In the genomic region with DNA sequence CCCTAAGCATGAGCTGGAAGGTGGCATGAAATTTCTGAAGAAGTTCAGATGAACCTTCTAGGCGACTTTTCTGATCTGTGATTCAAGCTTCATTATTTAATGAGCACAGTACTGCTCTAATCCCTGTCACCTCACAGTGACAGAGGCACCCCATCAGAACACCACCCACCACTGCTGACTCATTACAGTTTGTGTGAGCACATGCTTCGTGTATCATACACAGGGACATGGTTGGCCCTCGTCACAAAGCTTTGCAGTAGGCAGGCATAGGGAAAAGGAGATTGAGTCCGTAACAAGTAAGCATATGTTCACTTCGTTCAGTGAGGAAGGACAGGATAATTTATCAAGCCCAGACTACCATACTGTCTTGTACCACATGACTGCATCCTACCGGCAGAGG, we compare ENCODE assay signal across 27 mouse cellular contexts.
DNase-seq lines count a peak whose midpoint lies in the region.
"Had no signal": no experiment of that assay in that cellular context is flagged by ENCODE, and none has a peak within 500 bp of the region (broad histone marks: within the 10 kb centered on the region; RNA-seq: fewer than 3 reads in every experiment).

No protein-coding gene starts in this region.

- no peaks in the 10 kb centered on the region for H3K36me3 ChIP-seq in heart, embryonic 10.5 days
- no peaks in the 10 kb centered on the region for H3K36me3 ChIP-seq in midbrain, embryonic 10.5 days
- H3K36me3 ChIP-seq: embryonic facial prominence, embryonic 12.5 days; embryonic facial prominence, embryonic 15.5 days; G1E; heart, embryonic 12.5 days; heart, embryonic 15.5 days; hindbrain, embryonic 10.5 days had no signal

- no peaks in the 10 kb centered on the region for H3K27me3 ChIP-seq in heart, embryonic 10.5 days (ENCODE audit: insufficient read depth, poor library complexity, severe bottlenecking)
- H3K27me3 ChIP-seq in midbrain, embryonic 10.5 days (ENCODE audit: low read depth, poor library complexity, severe bottlenecking) = no peaks in the 10 kb centered on the region
- H3K27me3 ChIP-seq: embryonic facial prominence, embryonic 12.5 days; embryonic facial prominence, embryonic 15.5 days; heart, embryonic 12.5 days; heart, embryonic 15.5 days; Patski had no signal

- peak; percentile 34 for DNase-seq in heart, adult 11 months
- no peak for DNase-seq in heart, embryonic 10.5 days (ENCODE audit: low spot score)
- DNase-seq in layer of hippocampus, adult 11-12 months (ENCODE audit: low spot score) = peak; percentile 17
- DNase-seq in layer of hippocampus, adult 9-10 months (ENCODE audit: low spot score) = no peak
- peak; percentile 41 for DNase-seq in layer of hippocampus, adult 9-11 months
- DNase-seq in layer of hippocampus, postnatal 10 days (ENCODE audit: low spot score in 2 of 2) = no peak
- DNase-seq in brain, adult 2 months (ENCODE audit: low read depth, low spot score) = peak; percentile 80
- no peak for DNase-seq in midbrain, embryonic 10.5 days (ENCODE audit: low spot score)
- DNase-seq: adrenal gland, postnatal 10 days; adrenal gland, postnatal 36 days; B cell, adult 2 months; cerebellum, adult 11 months; cerebellum, adult 2 months; cerebellum, adult 9-11 months; cerebellum, postnatal 25 days; forebrain, postnatal 0 days; gastrocnemius, postnatal 10 days; gastrocnemius, postnatal 36 days; heart, postnatal 10 days; heart, postnatal 36 days had no signal

- H3K27ac ChIP-seq in heart, embryonic 10.5 days = no peak overlapping the region
- H3K27ac ChIP-seq in midbrain, embryonic 10.5 days (replicated peaks) = no peak overlapping the region
- H3K27ac ChIP-seq: embryonic facial prominence, embryonic 12.5 days; embryonic facial prominence, embryonic 15.5 days; heart, embryonic 15.5 days; hindbrain, embryonic 10.5 days had no signal

- H3K4me1 ChIP-seq in heart, embryonic 10.5 days = no peaks in the 10 kb centered on the region
- peaks cover 14% of the 10 kb centered on the region; the same call in 1 of the 2 replicates for H3K4me1 ChIP-seq in midbrain, embryonic 10.5 days
- H3K4me1 ChIP-seq: embryonic facial prominence, embryonic 12.5 days; heart, embryonic 12.5 days; heart, embryonic 15.5 days had no signal

- no peaks in the 10 kb centered on the region for H3K9me3 ChIP-seq in heart, embryonic 10.5 days
- no peaks in the 10 kb centered on the region for H3K9me3 ChIP-seq in midbrain, embryonic 10.5 days (replicated peaks)
- H3K9me3 ChIP-seq: embryonic facial prominence, embryonic 12.5 days; embryonic facial prominence, embryonic 15.5 days; heart, embryonic 12.5 days; heart, embryonic 15.5 days; hindbrain, embryonic 10.5 days had no signal

- H3K4me3 ChIP-seq in heart, embryonic 10.5 days = no peak overlapping the region
- no peak overlapping the region for H3K4me3 ChIP-seq in midbrain, embryonic 10.5 days
- H3K4me3 ChIP-seq: embryonic facial prominence, embryonic 12.5 days; embryonic facial prominence, embryonic 15.5 days; heart, embryonic 12.5 days; heart, embryonic 15.5 days; hindbrain, embryonic 10.5 days had no signal

- 74% methylated on average over 6 of the region's 6 CpGs for WGBS in heart, embryonic 10.5 days
- 89% methylated on average over 6 of the region's 6 CpGs for WGBS in midbrain, embryonic 10.5 days

Comparison
In these comparisons a context has a peak if more than half of its experiments do, and no peak if none do; other contexts are left out.
1. DNase-seq: peak in heart, adult 11 months (single experiment), layer of hippocampus, adult 11-12 months (single experiment), layer of hippocampus, adult 9-11 months (single experiment) and brain, adult 2 months (single experiment); none in heart, embryonic 10.5 days (single experiment), layer of hippocampus, adult 9-10 months (single experiment), layer of hippocampus, postnatal 10 days (0 of 2) and midbrain, embryonic 10.5 days (single experiment).